8 mouse cellular contexts compared by ENCODE assay signal in the genomic region with DNA sequence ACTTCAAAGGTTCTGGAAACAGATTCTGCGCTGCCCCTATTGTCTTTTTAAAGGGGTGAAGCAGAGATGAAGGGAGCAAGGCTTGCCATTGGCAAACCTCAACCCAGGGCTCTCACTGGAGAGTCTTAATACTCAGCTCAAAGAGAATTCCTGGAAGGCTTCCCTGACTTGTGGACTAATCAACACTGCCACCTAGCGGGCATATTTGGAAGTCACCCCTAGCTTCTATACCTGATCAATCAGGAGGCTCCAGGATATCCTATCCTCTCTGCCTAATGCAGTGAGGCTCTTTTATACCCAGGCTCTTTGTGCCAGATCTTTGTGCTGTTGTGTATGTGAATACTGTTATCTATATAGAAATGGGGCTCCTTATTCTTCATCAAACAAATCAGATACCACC. TPM values are rescaled to one million over a fixed set of nuclear protein-coding genes. Genes with fewer than 3 reads are reported as not detected.
DNase-seq lines count a peak whose midpoint lies in the region; ATAC-seq and TF ChIP-seq lines count a peak whose summit lies in the region.

No protein-coding gene starts in this region.

- TF ChIP-seq CTCF in CH12.LX (conservative IDR thresholded peaks at IDR 0.05 in 1 of 2, IDR thresholded peaks at IDR 0.05 in 1 of 2; ENCODE audit: low read depth in 2 of 2, low read length in 2 of 2) = peak; percentile 81 to 86
- TF ChIP-seq CTCF in heart, postnatal 0 days (IDR thresholded peaks at IDR 0.05; ENCODE audit: low read depth) = peak; percentile 80
- peak; percentile 81 for TF ChIP-seq CTCF in liver, embryonic 14.5 days (IDR thresholded peaks at IDR 0.05; ENCODE audit: low read depth)

- peaks cover 3% of the 10 kb centered on the region for H3K9me3 ChIP-seq in CH12.LX (replicated peaks; ENCODE audit: low read length)
- no peaks in the 10 kb centered on the region for H3K9me3 ChIP-seq in heart, postnatal 0 days (replicated peaks; ENCODE audit: control insufficient read depth, low read length)
- no peaks in the 10 kb centered on the region for H3K9me3 ChIP-seq in liver, embryonic 14.5 days (ENCODE audit: control insufficient read depth, low read length)
- H3K9me3 ChIP-seq in neural tube, embryonic 13.5 days = no peaks in the 10 kb centered on the region

- no peaks in the 10 kb centered on the region for H3K4me1 ChIP-seq in CH12.LX (ENCODE audit: control insufficient read depth in 1 of 2, insufficient read depth in 2 of 2)
- H3K4me1 ChIP-seq in heart, postnatal 0 days (ENCODE audit: control insufficient read depth, insufficient read depth) = no peaks in the 10 kb centered on the region
- no peaks in the 10 kb centered on the region for H3K4me1 ChIP-seq in liver, embryonic 14.5 days (replicated peaks; ENCODE audit: control insufficient read depth in 2 of 2, insufficient read depth in 2 of 2, low read length in 1 of 2)
- no peaks in the 10 kb centered on the region for H3K4me1 ChIP-seq in neural tube, embryonic 13.5 days (replicated peaks)

- TF ChIP-seq EP300 in CH12.LX (IDR thresholded peaks at IDR 0.05; ENCODE audit: low read length) = no peak
- no peak for TF ChIP-seq EP300 in heart, postnatal 0 days (IDR thresholded peaks at IDR 0.05; ENCODE audit: low read depth)
- no peak for TF ChIP-seq EP300 in liver, embryonic 14.5 days (IDR thresholded peaks at IDR 0.05; ENCODE audit: low read depth)

- no peak overlapping the region for H3K27ac ChIP-seq in CH12.LX (ENCODE audit: insufficient read depth, low read depth)
- no peak overlapping the region for H3K27ac ChIP-seq in heart, postnatal 0 days (ENCODE audit: low read depth)
- no peak overlapping the region for H3K27ac ChIP-seq in liver, embryonic 14.5 days
- H3K27ac ChIP-seq in neural tube, embryonic 13.5 days (replicated peaks) = no peak overlapping the region

- no peaks in the 10 kb centered on the region for H3K36me3 ChIP-seq in CH12.LX (replicated peaks in 1 of 2; ENCODE audit: control insufficient read depth in 1 of 2, insufficient read depth in 1 of 2, low read length in 1 of 2)
- no peaks in the 10 kb centered on the region for H3K36me3 ChIP-seq in heart, postnatal 0 days (replicated peaks; ENCODE audit: control insufficient read depth, insufficient read depth, low read length)
- H3K36me3 ChIP-seq in liver, embryonic 14.5 days (replicated peaks; ENCODE audit: control insufficient read depth, insufficient read depth, low read depth) = no peaks in the 10 kb centered on the region
- no peaks in the 10 kb centered on the region for H3K36me3 ChIP-seq in neural tube, embryonic 13.5 days

- ATAC-seq in erythroid progenitor cell, adult 5-6 weeks (replicated peaks; ENCODE audit: low FRiP score, poor library complexity, severe bottlenecking) = peak; percentile 83
- ATAC-seq in heart, postnatal 0 days (ENCODE audit: insufficient read depth, low read depth) = 0 out of 2 replicates have a peak, but pooled peaks have one; percentile 24
- ATAC-seq in liver, embryonic 14.5 days (ENCODE audit: insufficient read depth) = no peak
- ATAC-seq in neural tube, embryonic 13.5 days (ENCODE audit: low read depth) = peak; percentile 69

- H3K4me3 ChIP-seq in CH12.LX (replicated peaks in 1 of 3; ENCODE audit: low read depth in 2 of 3, low read length in 2 of 3, poor library complexity in 1 of 3) = no peak overlapping the region
- H3K4me3 ChIP-seq in heart, postnatal 0 days (ENCODE audit: low read depth, low read length) = no peak overlapping the region
- H3K4me3 ChIP-seq in liver, embryonic 14.5 days (ENCODE audit: insufficient read depth in 1 of 2, low read depth in 2 of 2, low read length in 2 of 2) = no peak overlapping the region
- H3K4me3 ChIP-seq in neural tube, embryonic 13.5 days = no peak overlapping the region

- no peaks in the 10 kb centered on the region for H3K79me2 ChIP-seq in CH12.LX (replicated peaks; ENCODE audit: control insufficient read depth, extremely low read depth, insufficient read depth, poor library complexity, severe bottlenecking)

- peaks cover 1% of the 10 kb centered on the region for H3K27me3 ChIP-seq in CH12.LX (replicated peaks)
- H3K27me3 ChIP-seq in heart, postnatal 0 days (ENCODE audit: control insufficient read depth, insufficient read depth, low read length) = no peaks in the 10 kb centered on the region
- H3K27me3 ChIP-seq in liver, embryonic 14.5 days (ENCODE audit: control insufficient read depth, insufficient read depth, low read length) = no peaks in the 10 kb centered on the region
- no peaks in the 10 kb centered on the region; the same call in 1 of the 2 replicates for H3K27me3 ChIP-seq in neural tube, embryonic 13.5 days

- in situ Hi-C loops in CH12.LX (cut with MboI; ENCODE audit: low pct_ligation_motif_present, low pct_unique_long_range_greater_than_20kb, low sequenced_read_pairs) = loop anchor here (25.0 kb wide), 1 partner anchor 938 kb away; a partner anchor contains a TSS

- peak; percentile 61 for DNase-seq in CH12.LX (ENCODE audit: extremely low read depth)
- DNase-seq in brain, adult 2 months (ENCODE audit: low read depth, low spot score) = peak; percentile 91
- DNase-seq in heart, postnatal 0 days (ENCODE audit: low spot score) = peak; percentile 65
- peak; percentile 72 to 88 for DNase-seq in kidney, postnatal 25 days
- peak; percentile 20 to 50 (median 29) for DNase-seq in liver, embryonic 14.5 days (ENCODE audit: low read depth in 3 of 3, low spot score in 3 of 3)
- peak; percentile 83 for DNase-seq in testis, postnatal 10 days (ENCODE audit: low spot score)

- TF ChIP-seq POLR2A in CH12.LX (IDR thresholded peaks at IDR 0.05; ENCODE audit: low read depth, low read length) = no peak

- dilution Hi-C loops in CH12.LX (cut with MboI; ENCODE audit: extremely low pct_ligation_motif_present, extremely low pct_unique_long_range_greater_than_20kb, low sequenced_read_pairs) = no loop called here

- peak; percentile 80 for TF ChIP-seq RAD21 in CH12.LX (IDR thresholded peaks at IDR 0.05; ENCODE audit: low read depth, low read length)

- H3K9ac ChIP-seq in CH12.LX (ENCODE audit: insufficient read depth, low read depth) = no peak overlapping the region
- no peak overlapping the region for H3K9ac ChIP-seq in heart, postnatal 0 days (replicated peaks; ENCODE audit: low read depth, low read length)
- no peak overlapping the region for H3K9ac ChIP-seq in liver, embryonic 14.5 days (replicated peaks)
- no peak overlapping the region for H3K9ac ChIP-seq in neural tube, embryonic 13.5 days

- no peak overlapping the region for H3K4me2 ChIP-seq in CH12.LX (ENCODE audit: insufficient read depth, low read depth, poor library complexity, severe bottlenecking)
- H3K4me2 ChIP-seq in heart, postnatal 0 days (ENCODE audit: low read depth, low read length) = no peak overlapping the region
- no peak overlapping the region for H3K4me2 ChIP-seq in liver, embryonic 14.5 days (ENCODE audit: low read depth)
- H3K4me2 ChIP-seq in neural tube, embryonic 13.5 days = no peak overlapping the region

- 3% methylated on average over 2 of the region's 2 CpGs for WGBS in heart, postnatal 0 days
- WGBS in liver, embryonic 14.5 days (ENCODE audit: insufficient replicate concordance) = 4% methylated on average over 2 of the region's 2 CpGs
- WGBS in neural tube, embryonic 13.5 days = 1% methylated on average over 2 of the region's 2 CpGs

TF ChIP-seq in CH12.LX, 34 proteins besides CTCF, POLR2A, EP300 and RAD21:
- TF ChIP-seq SMC3 (IDR thresholded peaks at IDR 0.05; ENCODE audit: low read depth, low read length) (peak; percentile 65), NELFE (IDR thresholded peaks at IDR 0.05; ENCODE audit: low read depth, low read length) (no peak)
TF ChIP-seq in CH12.LX: peak in this region for 1.

RNA-seq across cellular contexts. Expression of a gene that starts 28.0 kb away (rescaled TPM):
- total RNA-seq in CH12.LX (2012; rRNA removed) (6.4 and 7.3 TPM in 2 replicates), CH12.LX (2014; rRNA removed) (2.9 and 3.7 TPM in 2 replicates)
- polyA plus RNA-seq in CH12.LX (2012; ENCODE audit: insufficient read length, low read depth) = 8.8 and 9.4 TPM in 2 replicates
- total RNA-seq in erythroid progenitor cell, adult 5-6 weeks (2015; ENCODE audit: low replicate concordance) = 131 and 136 TPM in 2 replicates
- 39.0 and 42.9 TPM in 2 replicates for total RNA-seq in erythroid progenitor cell, adult 5-6 weeks (2017; ENCODE audit: low replicate concordance)
- 13.1 and 18.6 TPM in 2 replicates for total RNA-seq in heart, postnatal 0 days (2014; rRNA removed; ENCODE audit: low replicate concordance)
- 2.3 and 2.8 TPM in 2 replicates for polyA plus RNA-seq in heart, postnatal 0 days (2015; fragmentation: Nextera tagmentation; extraction: Ambion mirVana)
- polyA plus RNA-seq in liver, embryonic 14.5 days (2012; rRNA removed) = 16.2 and 17.4 TPM in 2 replicates
- polyA plus RNA-seq in liver, embryonic 14.5 days (2014; fragmentation: Nextera tagmentation; extraction: Ambion mirVana) = 8.0 and 10.3 TPM in 2 replicates
- 5.5 TPM in 2 replicates for polyA plus RNA-seq in neural tube, embryonic 13.5 days (2015; fragmentation: Nextera tagmentation; extraction: Ambion mirVana)

Comparison
In these comparisons a context has a peak if more than half of its experiments do, and no peak if none do; other contexts are left out.
1. DNase-seq: peak in every context shown above with its lines; median percentile 91 in brain, adult 2 months; 83 in testis, postnatal 10 days; 80 in kidney, postnatal 25 days; 65 in heart, postnatal 0 days; 61 in CH12.LX; 29 in liver, embryonic 14.5 days.